Comparison of ENCODE assay signal across 20 mouse cellular contexts in the genomic region with DNA sequence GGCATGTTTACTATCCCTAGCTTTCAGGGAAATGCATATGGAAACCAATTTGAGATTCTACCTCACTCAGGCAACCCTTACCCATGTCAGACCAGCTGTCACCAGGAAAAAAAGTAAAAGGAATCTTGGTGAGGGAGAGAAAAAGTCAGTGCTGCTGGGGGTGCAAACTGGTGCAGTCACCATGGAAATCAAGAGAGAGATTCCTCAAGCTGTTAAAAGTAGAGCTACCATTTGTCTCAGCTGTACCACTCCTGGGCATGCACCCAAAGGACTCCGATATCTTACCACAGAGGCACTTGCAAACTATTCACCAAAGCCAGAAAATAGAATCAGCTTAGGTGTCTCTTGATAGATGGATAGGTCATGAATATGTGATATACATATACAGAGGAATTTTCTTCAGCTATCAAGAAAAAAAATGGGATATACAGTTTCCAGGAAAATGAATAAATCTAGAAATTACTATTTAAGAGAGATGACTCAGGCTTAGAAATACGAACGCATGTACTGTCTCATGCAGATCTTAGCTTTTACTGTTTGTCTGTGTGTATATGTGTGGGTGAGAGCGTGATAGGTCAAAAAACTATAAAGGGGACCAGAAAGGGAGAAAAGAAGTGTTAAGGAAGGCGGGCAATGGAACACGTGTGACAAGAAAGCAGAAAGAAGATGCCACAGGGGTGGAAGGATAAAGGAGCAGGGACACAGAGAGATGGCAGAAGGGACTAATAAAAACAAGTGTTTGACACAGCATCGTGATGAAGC. TPM values are rescaled to one million over a fixed set of nuclear protein-coding genes. Genes with fewer than 3 reads are reported as not detected.
DNase-seq lines count a peak whose midpoint lies in the region; ATAC-seq lines count a peak whose summit lies in the region.
"Had no signal": no experiment of that assay in that cellular context is flagged by ENCODE, and none has a peak within 500 bp of the region (broad histone marks: within the 10 kb centered on the region; RNA-seq: fewer than 3 reads in every experiment).

No protein-coding gene starts in this region.

- H3K4me1 ChIP-seq in forebrain, embryonic 12.5 days: no peaks in the 10 kb centered on the region
- H3K4me1 ChIP-seq: forebrain, embryonic 10.5 days; limb, embryonic 10.5 days; midbrain, embryonic 10.5 days had no signal

- no peaks in the 10 kb centered on the region for H3K9me3 ChIP-seq in forebrain, embryonic 12.5 days
- H3K9me3 ChIP-seq: forebrain, embryonic 10.5 days; limb, embryonic 10.5 days; midbrain, embryonic 10.5 days had no signal

- H3K9ac ChIP-seq in forebrain, embryonic 12.5 days: no peak overlapping the region
- H3K9ac ChIP-seq: hindbrain, embryonic 14.5 days; lung, embryonic 14.5 days had no signal

- intact Hi-C loops in left cerebral cortex, postnatal 4 days (cut with DNase I): no loop called here
- intact Hi-C loops in left cerebral cortex, postnatal 36 days (cut with DNase I): loop anchor here (5.0 to 10.0 kb wide), 3 partner anchors 77 to 249 kb away; a partner anchor contains a TSS

- H3K27ac ChIP-seq in forebrain, embryonic 12.5 days: no peak overlapping the region
- H3K27ac ChIP-seq: forebrain, embryonic 10.5 days; hindbrain, embryonic 14.5 days; limb, embryonic 10.5 days; midbrain, embryonic 10.5 days had no signal

- no peaks in the 10 kb centered on the region for H3K36me3 ChIP-seq in forebrain, embryonic 12.5 days (replicated peaks)
- H3K36me3 ChIP-seq: forebrain, embryonic 10.5 days; limb, embryonic 10.5 days; midbrain, embryonic 10.5 days had no signal

- H3K4me2 ChIP-seq in forebrain, embryonic 12.5 days: no peak overlapping the region
- H3K4me2 ChIP-seq: hindbrain, embryonic 14.5 days; liver, embryonic 11.5 days; lung, embryonic 14.5 days had no signal

- 92% methylated on average over 7 of the region's 7 CpGs for WGBS in forebrain, embryonic 12.5 days

- no peak for ATAC-seq in forebrain, embryonic 12.5 days (ENCODE audit: low FRiP score)
- ATAC-seq: intestine, embryonic 16.5 days had no signal

- DNase-seq in left cerebral cortex, adult 11 months (ENCODE audit: low spot score): peak; percentile 47
- DNase-seq in left cerebral cortex, postnatal 4 days: no peak
- peak; percentile 12 to 54 for DNase-seq in layer of hippocampus, postnatal 14 days (ENCODE audit: low spot score in 2 of 2)
- DNase-seq in left cerebral cortex, postnatal 36 days (ENCODE audit: low spot score in 2 of 2): peak; percentile 51 to 67
- peak; percentile 86 for DNase-seq in telencephalon, adult 2 months (ENCODE audit: low read depth, low spot score)
- no peak for DNase-seq in kidney, adult 18-20 months
- DNase-seq in adrenal gland, postnatal 14 days: no peak
- DNase-seq: adrenal gland, postnatal 10 days; cerebellum, adult 9-10 months; gastrocnemius, postnatal 14 days; kidney, postnatal 10 days; lung, embryonic 14.5 days; lung, postnatal 4 days had no signal

- H3K4me3 ChIP-seq in forebrain, embryonic 12.5 days (replicated peaks): no peak overlapping the region
- H3K4me3 ChIP-seq: forebrain, embryonic 10.5 days; limb, embryonic 10.5 days; midbrain, embryonic 10.5 days had no signal

- no peaks in the 10 kb centered on the region for H3K27me3 ChIP-seq in forebrain, embryonic 12.5 days

RNA-seq across cellular contexts. Expression of a gene that starts 24.9 kb away (rescaled TPM):
- 1 to 10 TPM; 2.4 to 3.4 TPM for total RNA-seq in left cerebral cortex, postnatal 4 days (2021)
- total RNA-seq in layer of hippocampus, postnatal 14 days (2021): 1 to 10 TPM; 2.6 to 2.8 TPM
- total RNA-seq in left cerebral cortex, postnatal 36 days (2021): 10 to 100 TPM in 1 of 2 experiments, 1 to 10 TPM in 1; 7.9 to 13.6 TPM
- 2.5 and 2.8 TPM in 2 replicates for polyA plus RNA-seq in forebrain, embryonic 12.5 days (2016; fragmentation: Nextera tagmentation; extraction: Ambion mirVana)
- 13.2 and 14.7 TPM in 2 replicates for total RNA-seq in adrenal gland, postnatal 14 days (2021)

Comparison
In these comparisons a context has a peak if more than half of its experiments do, and no peak if none do; other contexts are left out.
1. DNase-seq: peak in left cerebral cortex, adult 11 months (single experiment), layer of hippocampus, postnatal 14 days (2 of 2), left cerebral cortex, postnatal 36 days (2 of 2) and telencephalon, adult 2 months (single experiment); none in left cerebral cortex, postnatal 4 days (single experiment), kidney, adult 18-20 months (single experiment) and adrenal gland, postnatal 14 days (single experiment).